Mouse (Mus musculus): Measurements from ENCODE around the gene Cdc42ep1. TPM values are rescaled to one million over a fixed set of nuclear protein-coding genes. Genes with fewer than 3 reads are reported as not detected.

Gene Cdc42ep1
- polyA plus RNA-seq, 3 experiments from 2014 or later, result not detected

- no peak for ATAC-seq
Measured at GRCm38 (mm10) chr15:78850059-78850824, 7.8 kb downstream of the Cdc42ep1 start.

DNA sequence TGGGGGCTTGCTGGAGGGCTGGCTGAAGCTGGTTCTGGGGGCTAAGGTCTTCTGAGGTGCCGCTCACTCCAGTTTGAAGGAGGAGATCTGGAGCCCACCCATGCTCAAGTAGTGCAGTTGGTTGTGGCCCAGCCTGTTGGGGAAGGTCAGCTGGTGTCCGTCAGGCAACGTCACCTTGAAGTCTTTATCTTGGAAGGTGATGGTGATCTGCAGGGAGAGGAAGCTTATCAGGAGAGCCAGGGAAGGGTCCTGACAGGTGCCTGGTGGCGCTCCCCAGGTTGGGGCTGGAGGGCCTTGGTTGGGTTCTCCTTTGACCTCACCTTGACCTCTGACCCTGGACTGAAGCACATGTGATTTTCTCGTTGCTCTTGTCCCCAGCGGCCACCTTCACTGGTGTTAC lies 8.5 kb downstream of the Cdc42ep1 start:
- ATAC-seq, result no peak

DNA sequence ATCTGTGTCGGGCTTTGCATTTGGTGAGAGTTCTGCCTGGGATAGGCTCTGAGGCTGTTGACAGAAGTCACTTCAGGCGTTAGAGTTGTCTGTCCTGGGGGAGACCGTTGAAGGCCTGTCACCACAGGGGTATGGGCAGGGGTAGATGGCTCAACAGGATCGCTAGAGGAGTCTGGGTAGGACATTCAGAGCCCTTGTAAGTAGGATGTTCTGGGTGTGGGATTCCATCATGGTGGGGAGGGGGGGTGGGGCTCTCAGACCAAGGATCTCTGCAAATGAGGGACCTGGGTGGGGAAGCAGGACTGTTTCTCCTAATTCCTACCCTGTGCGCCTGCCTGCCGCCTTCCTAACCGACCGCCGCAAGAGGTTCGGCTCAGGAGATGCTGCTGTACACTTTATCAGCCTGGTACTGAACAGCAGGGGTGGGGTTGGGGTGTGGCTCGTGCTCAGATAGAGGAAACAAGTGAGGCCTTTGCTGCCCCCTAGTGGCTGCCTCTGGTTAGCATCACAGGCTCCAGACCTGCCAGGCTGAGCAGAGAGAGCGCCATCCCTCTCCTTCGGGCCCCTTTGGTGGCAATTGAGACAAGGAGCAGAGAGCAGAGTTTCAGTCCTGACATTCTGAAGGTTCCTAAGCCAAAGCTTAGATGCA lies 9.2 kb downstream of the Cdc42ep1 start:
- peak; percentile 86 for ATAC-seq

DNA sequence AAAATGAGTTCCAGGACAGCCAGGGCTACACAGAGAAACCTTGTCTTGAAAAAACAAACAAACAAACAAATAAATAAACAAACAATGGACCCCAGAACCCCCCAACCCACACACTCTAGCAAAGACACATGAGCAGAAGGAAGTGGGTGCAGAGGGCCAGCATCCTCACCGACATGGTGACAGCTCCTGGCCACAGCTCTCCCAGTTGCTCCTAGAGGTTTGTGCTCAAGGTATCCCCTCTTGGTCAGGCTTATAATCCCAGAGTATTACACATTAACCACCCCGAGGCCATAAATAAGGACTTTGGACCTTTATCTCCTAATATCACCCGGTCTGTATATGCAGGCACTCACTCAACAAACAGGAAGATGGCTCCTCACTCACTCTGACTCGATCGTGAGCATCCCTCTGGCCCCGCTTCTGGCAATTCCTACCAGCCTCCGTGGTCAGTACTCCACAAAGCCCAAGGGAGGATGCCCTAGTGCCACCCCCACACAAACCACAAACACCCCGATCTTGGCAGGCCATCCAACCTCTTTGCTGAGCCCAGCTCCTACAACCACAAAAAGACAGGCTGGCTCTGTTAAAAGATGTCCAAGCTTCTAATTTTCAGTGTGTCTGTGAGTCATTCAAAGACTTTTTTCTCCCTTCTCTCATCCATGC lies 13.0 kb downstream of the Cdc42ep1 start, which contains the start of gene Lgals2:
Gene Lgals2, minus strand, starts transcription at position 227 of the 663 bp plus-strand sequence.
- ATAC-seq, result no peak

GRCm38 (mm10) chr15:78857009-78857408 lies 14.6 kb downstream of the Cdc42ep1 start:
- no peak for ATAC-seq

DNA sequence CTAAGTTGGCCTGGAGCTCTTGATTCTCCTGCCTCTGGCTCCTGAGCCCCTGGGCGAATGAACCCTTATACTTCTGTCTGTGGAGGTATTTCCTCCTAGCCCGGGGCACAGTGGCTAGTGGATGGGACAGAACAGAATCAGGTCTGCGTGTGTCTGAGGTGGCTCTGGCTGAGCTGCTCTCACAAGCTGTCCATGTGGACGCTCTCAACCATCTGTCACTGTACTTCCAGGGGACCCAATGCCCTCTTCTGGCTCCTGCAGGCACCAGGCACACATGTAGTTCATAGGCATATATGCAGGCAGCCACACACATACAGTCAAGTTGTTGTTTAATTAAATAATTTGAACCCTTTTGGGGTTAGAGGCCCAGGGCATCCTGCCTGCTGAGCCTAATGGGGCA lies 16.9 kb downstream of the Cdc42ep1 start:
- no peak for ATAC-seq

DNA sequence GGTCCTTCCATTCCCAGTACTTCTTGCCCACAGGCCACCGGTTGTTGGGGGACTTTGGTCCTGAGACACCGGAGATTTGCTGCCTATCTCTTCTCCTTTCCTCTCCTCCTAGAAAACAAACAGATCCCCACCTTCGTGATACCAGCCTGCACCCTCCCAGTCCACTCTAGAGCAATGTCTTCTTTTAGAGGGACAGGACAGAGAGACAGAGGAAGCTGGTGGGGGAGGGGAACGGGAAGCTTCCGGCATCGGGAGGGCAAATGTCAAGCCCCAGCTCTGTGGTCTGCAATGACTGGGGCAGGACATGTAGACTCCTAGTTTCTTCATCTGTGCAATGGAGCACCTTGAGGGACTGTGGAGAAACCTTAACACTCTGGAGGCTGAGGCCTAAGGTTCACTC lies 17.3 kb downstream of the Cdc42ep1 start:
- peak; percentile 28 for ATAC-seq

DNA sequence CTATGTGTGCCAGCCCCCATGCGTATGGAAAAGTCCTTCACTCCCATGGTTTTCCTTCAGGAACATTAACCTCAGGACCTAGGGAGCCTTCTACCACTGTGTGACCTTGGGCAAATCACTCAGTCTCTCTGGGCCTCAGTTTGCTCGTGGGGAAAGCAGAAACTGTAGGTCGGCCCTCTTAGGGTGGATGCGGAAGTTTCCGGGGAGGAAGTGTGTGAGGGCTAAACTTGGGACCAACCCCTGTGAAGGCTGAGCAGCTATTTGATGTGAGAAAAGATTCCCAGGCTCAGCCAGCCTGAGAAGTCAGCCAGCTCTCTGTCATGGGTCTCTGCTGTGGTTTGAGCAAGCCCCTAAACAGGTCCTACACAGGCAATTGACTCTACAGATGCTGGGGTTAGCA lies 19.9 kb downstream of the Cdc42ep1 start:
- ATAC-seq, result no peak

GRCm38 (mm10) chr15:78863154-78863553 lies 20.7 kb downstream of the Cdc42ep1 start:
- no peak for ATAC-seq

DNA sequence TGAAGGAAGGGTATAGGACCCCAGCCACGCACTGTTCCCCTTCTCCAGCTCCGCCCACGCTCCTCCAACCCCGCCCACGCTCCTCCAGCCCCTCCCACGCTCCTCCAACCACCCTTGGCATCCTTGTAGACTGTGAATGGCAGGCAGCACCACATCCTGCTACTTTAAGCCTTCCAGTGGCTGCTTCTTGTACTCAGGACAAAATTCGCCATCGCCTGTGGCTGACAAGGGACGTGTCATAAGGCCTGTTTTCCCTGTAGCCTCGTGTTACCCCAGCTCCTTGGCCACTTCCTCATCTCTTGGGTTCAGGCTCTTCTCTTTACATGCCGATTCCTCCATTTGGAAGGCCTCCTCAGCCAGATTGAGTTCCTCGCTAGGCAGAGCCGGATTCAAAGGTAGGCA lies 21.4 kb downstream of the Cdc42ep1 start:
- ATAC-seq, result no peak

DNA sequence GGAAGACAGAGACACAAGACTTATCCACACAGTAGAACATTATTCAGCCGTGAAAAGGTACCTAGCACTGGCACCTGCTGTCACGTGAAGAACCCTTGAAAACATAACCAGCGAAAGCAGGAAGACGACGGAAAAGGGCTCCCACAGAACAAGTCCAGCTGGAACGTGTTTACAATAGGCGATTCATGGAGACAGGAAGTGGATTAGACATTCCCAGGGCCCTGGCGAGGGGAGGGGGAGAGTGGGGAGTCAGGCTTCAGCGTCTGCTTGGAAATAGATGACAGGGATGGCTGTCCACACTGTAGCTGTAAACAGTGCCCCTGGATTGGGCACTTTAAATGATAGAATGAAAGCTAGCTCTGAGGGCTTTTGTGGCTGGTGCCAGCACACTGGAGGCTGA lies 26.0 kb downstream of the Cdc42ep1 start:
- no peak for ATAC-seq

- no peak for ATAC-seq
Measured at GRCm38 (mm10) chr15:78868826-78869233, 26.4 kb downstream of the Cdc42ep1 start.

- ATAC-seq, result no peak
Measured at GRCm38 (mm10) chr15:78869775-78870174, 27.4 kb downstream of the Cdc42ep1 start.

GRCm38 (mm10) chr15:78872021-78872608 lies 29.7 kb downstream of the Cdc42ep1 start:
- no peak for ATAC-seq

- ATAC-seq, result no peak
Measured at GRCm38 (mm10) chr15:78873803-78874435, 31.5 kb downstream of the Cdc42ep1 start.

DNA sequence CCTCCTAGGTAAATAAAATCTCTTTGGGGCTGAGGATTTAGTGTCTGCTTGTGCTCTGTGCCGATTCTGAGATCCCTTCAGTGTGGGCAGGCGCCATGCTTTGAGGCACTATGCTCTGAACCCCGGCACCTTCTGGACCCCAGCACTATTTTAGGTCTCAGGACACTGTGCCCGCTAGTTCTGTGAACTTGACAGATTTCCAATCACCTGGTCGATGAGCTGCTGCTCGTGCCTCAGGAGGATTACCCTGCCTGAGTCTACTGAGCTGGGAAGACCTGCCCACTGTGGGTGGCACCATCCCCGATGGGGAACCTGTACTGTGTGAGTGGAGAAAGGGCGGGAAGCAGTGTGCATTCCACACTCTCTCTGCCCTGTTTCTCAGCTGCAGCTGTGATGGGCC lies 32.6 kb downstream of the Cdc42ep1 start:
- ATAC-seq, result no peak

GRCm38 (mm10) chr15:78875537-78875936 lies 33.1 kb downstream of the Cdc42ep1 start:
- ATAC-seq, result no peak

- peak; percentile 25 for ATAC-seq
Measured at GRCm38 (mm10) chr15:78876258-78876696, 33.9 kb downstream of the Cdc42ep1 start.

DNA sequence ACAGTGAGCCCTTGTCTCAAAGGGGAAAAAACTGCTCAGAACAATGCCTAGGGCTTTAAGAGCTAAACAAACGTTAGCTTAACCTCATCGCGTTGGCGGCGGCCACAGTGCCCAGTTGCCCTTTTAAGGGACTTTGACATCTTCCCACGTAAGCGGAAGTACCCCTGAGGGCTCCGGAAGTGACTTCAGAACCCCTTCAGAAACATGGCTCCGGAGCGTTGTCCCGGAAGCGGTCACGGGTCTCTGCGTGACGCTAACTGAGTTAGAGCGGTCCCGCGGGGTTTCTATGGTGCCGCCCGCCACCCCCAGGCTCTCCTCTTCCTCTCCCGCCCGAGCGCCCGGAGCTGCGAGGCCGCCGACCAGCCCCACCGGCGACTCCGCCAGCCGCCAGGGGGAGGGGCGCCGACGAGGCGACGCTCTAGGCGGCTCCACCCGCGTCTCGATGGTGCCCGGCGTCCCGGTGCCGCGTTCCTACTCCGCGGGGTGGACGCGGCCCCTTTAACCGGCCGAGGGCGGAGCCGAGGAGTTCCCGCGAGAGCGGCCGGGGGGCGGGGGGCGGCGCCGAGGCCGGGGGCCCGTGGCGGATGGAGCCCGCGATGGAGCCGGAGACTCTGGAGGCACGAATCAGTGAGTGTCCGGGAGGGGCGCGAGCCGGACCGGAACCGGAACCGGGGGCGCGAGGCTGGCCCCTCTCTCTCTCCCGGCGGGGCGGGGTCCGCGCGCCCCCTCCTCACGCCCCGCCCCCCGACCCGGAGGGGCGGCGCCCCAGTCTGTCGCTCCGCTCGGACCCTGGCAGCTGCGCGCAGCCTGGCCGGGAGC lies 34.8 kb downstream of the Cdc42ep1 start, which contains the start of gene Gga1:
Gene Gga1, plus strand, starts transcription at position 200 of the 819 bp plus-strand sequence.
- ATAC-seq, result peak; percentile 85

- no peak for ATAC-seq
Measured at GRCm38 (mm10) chr15:78877810-78878390, 35.5 kb downstream of the Cdc42ep1 start.
